Mouse (Mus musculus): ENCODE measurements at regions not wholly inside any gene's neighbourhood (a gene's known extent, or its start where the extent isn't known, plus 50 kb on each side); places are given as distances from the start of the nearest gene placed in this dataset.

GRCm38 (mm10) chr4:62755237-62755900 is 195.7 kb downstream of the Rgs3 start:
- in situ Hi-C loops (cut with MboI, MseI), result loop anchor here (5.0 to 10.0 kb wide), 3 partner anchors 61 to 283 kb away; partner anchors contain the start of gene Wdr31

- in situ Hi-C loops (cut with MboI, MseI), result loop anchor here (5.0 to 10.0 kb wide), 3 partner anchors 62 to 284 kb away; partner anchors contain the start of gene Wdr31
Observed at GRCm38 (mm10) chr4:62756721-62757206, 197.1 kb downstream of the Rgs3 start.

GRCm38 (mm10) chr4:62760748-62761604 is 201.3 kb downstream of the Rgs3 start:
- in situ Hi-C loops (cut with MboI, MseI), result no loop called here

GRCm38 (mm10) chr4:62761672-62762071 is 202.0 kb downstream of the Rgs3 start:
- in situ Hi-C loops (cut with MboI, MseI), result no loop called here

DNA sequence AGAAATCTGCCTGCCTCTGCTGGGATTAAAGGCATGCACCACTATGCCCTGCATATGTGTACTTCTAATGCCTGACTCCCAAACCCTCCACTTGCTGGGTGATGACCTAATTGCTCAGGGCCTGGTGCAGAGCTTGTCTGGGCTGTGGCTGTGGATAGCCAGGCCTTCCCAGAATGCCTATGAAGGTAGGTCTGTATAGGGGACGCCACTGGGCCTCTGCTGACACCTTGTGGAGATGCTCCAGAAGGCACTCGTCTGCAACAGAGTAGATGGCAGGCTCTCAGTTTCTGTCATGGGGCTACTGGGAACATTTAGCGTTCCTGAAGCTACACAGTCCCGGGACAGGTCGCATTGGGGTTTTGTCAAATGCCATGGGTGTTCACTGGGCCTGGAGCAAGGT is 201.4 kb upstream of the Zfp618 start:
- in situ Hi-C loops (cut with MboI, MseI), result no loop called here

- in situ Hi-C loops (cut with MboI, MseI), result loop anchor here (5.0 kb wide), 1 partner anchor 317 kb away; no protein-coding TSS in a partner anchor
Observed at GRCm38 (mm10) chr4:62769469-62770234, 195.7 kb upstream of the Zfp618 start.

DNA sequence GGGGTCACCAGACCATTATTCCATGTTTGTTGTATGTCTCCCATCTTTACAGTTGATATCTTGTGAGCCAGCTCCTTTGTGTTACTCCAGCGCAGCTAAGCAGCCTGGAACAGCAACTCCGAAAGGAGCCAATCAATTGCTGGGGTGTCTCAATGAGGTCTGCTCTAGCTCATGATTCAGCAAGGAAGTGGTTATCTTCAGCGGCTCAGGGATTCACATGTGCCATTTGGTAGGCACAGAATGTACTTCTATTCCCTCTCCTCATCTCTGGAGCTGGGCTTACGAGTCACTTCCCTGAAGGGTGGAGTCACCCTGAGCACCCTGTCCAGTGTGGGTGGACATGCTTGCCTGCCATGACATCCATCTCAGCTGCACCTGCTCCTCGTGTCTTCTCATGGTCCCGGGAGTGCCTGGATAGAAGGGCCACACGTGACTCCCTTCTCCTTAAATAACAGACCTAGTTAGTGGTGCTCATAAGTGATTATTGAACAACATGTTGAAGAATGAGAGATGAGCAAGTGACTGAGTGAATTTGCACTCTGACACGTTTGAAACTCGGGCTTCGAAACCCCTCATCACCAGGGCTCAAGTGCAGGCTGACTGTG is 190.3 kb upstream of the Zfp618 start:
- in situ Hi-C loops (cut with MboI, MseI), result no loop called here

- in situ Hi-C loops (cut with MboI, MseI), result no loop called here
Observed at GRCm38 (mm10) chr4:62776881-62777280, 188.5 kb upstream of the Zfp618 start.

GRCm38 (mm10) chr4:62777436-62777835 is 187.9 kb upstream of the Zfp618 start:
- in situ Hi-C loops (cut with MboI, MseI), result no loop called here

DNA sequence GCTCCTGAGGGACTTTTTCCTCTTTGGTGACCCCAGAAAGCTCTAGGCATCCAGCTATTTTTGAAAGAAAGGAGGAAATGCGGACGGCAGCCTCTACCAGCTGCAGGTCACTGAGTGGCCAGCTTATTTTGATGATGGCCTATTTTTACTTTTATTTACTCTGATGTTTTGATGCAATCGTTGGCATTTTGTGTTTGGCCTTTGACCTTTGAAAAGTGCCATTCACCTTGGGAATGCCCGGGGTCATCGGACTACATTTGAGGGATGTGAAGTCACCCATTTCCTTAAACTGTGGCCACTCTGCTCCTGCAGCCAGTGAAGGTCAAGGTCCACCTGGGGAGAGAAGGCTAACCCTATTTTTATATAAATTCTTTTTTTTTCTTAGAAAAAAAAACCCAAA is 186.8 kb upstream of the Zfp618 start:
- in situ Hi-C loops (cut with MboI, MseI), result no loop called here

- in situ Hi-C loops (cut with MboI, MseI), result loop anchor here (5.0 kb wide), 1 partner anchor 57 kb away; no protein-coding TSS in a partner anchor
Observed at GRCm38 (mm10) chr4:62780409-62780808, 185.0 kb upstream of the Zfp618 start.

DNA sequence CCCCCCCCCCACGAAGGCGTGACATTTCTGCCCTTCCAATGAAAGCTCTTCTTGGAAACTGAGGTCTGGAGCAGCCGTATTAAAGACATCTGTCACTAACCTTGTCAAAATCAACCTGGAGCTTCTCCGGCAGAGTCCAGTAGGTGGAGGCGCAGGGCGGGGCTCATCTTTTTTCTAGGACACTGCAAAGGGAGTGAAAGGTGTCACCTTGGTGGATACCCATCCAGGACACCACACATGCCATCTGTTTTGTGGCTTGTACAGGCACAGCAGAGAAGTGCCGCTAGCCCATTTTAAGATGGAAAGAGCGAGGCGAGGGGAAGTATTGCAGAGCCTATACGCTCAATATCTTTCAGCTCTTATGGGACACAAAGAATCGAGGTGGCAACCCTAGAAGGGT is 184.5 kb upstream of the Zfp618 start:
- in situ Hi-C loops (cut with MboI, MseI), result loop anchor here (5.0 kb wide), 1 partner anchor 56 kb away; no protein-coding TSS in a partner anchor

DNA sequence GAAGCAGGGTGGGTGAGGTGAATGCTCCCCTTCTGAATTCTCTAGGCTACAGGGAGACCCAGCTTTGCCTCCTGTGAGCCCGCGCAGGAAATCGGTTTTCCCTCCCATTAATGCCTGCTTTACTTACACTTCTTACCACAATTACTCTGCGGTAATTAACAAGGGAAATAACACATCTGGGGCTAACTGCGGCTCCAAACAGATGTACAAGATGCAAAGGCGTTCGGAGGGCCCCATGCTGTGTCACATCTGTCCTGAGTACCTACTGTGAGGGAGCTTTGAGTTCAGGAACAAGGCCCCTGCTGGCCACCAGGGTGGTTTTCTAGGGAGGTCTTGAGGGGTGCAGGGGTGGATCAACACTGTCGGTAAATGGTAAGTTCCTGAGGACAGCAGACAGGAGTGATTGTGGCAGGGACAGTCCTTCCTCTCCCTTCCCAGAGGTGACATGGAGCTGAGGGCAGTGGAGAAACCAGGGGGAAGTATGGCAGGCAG is 184.0 kb upstream of the Zfp618 start:
- in situ Hi-C loops (cut with MboI, MseI), result loop anchor here (5.0 kb wide), 1 partner anchor 56 kb away; no protein-coding TSS in a partner anchor

- in situ Hi-C loops (cut with MboI, MseI), result no loop called here
Observed at GRCm38 (mm10) chr4:62785711-62786110, 179.7 kb upstream of the Zfp618 start.

GRCm38 (mm10) chr4:62789696-62790095 is 175.7 kb upstream of the Zfp618 start:
- in situ Hi-C loops (cut with MboI, MseI), result no loop called here

GRCm38 (mm10) chr4:62793582-62793981 is 171.8 kb upstream of the Zfp618 start:
- in situ Hi-C loops (cut with MboI, MseI), result no loop called here

DNA sequence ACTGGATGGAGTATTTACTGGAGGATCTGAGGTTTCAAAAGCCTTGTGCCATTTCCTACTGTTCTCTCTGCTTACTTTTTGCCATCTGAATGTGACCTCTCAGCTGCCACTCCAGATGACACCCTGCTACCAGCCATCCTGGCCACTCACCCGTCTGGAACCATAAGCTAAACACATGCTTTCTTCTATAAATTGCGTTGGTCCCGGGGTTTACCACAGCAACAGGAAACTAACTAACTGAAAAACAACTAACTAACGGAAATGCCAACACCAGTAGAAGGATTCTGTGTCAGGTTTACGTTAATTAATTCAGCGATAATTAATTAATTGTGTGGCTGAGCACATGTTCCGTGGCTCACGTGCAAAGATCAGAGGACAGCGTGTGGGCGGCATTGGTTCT is 169.8 kb upstream of the Zfp618 start:
- in situ Hi-C loops (cut with MboI, MseI), result no loop called here

DNA sequence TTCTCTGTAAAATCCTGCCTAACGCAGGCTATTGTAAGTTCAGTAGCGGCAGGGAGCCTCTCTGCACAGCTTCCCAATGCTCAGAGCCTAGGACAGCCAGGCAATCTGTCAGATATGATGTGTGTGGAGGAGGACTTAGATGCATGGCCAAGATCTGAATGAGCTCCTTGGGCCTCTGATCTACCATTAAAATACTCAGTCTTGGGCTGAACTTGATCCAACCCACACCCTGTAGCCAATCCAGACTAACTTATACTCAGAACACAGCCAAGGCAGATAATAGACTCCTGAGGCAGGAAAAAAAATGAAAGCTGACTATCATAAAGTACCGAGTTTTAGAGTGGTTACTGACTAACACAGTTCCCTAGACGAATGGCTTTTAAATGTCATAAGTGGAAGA is 165.4 kb upstream of the Zfp618 start:
- in situ Hi-C loops (cut with MboI, MseI), result no loop called here

- in situ Hi-C loops (cut with MboI, MseI), result loop anchor here (5.0 kb wide), 1 partner anchor 1131 kb away; no protein-coding TSS in a partner anchor
Observed at GRCm38 (mm10) chr4:62805841-62806240, 159.5 kb upstream of the Zfp618 start.

GRCm38 (mm10) chr4:62806786-62807185 is 158.6 kb upstream of the Zfp618 start:
- in situ Hi-C loops (cut with MboI, MseI), result loop anchor here (5.0 kb wide), 1 partner anchor 1131 kb away; no protein-coding TSS in a partner anchor

Measured in regulatory T cell (primary cell).